Mouse (Mus musculus): ENCODE results near the gene Hacd2.

The Hacd2 gene

GRCm38 (mm10) chr16:35022242-35023137 is at the start of gene Hacd2:
Hacd2 (plus strand) TSS chr16:35022428.
- DNase-seq = peak; percentile 96 to 97

DNA sequence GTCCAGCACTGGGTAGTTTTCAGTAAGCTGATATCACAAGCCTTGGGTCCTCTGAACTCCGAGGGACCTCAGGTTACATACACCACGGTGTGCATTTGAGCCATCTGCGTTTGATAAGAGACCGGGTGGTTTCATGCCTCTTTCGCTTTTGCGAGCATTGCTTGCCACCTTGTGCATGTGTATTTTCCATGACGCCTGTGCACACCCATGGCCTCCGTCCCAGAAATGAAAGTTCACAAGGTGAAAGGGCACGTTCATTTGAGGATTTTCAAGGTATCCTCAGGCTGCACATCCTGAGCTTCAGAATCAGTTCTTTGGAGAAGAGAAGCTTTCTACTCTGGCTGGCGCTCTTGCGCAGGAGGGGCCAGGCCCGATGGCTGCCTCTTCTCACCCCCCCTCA is 49.8 kb upstream of the Hacd2 start:
- no peak for DNase-seq

DNA sequence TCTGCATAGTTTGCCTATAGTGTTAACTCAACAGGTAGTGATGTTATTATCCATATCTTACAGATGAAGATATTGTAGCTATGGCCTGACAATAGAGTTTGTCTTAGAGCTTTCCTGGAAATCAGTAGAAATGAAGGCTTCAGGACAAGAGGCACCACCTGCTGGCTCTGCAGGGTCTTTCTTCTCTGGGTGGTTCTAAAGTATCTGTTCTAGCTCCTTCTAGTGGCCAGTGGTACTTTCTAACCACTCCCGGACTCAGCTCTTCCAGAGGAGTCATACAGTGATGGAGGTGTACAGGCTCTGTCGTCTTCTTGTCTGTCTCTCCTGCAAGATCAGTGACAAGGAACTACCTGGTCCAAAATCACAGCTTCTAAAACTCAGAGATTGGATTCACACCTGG is 46.7 kb upstream of the Hacd2 start:
- DNase-seq = no peak

GRCm38 (mm10) chr16:34976630-34977029 is 45.6 kb upstream of the Hacd2 start:
- DNase-seq = peak in 1 of 2 experiments; percentile 26

DNA sequence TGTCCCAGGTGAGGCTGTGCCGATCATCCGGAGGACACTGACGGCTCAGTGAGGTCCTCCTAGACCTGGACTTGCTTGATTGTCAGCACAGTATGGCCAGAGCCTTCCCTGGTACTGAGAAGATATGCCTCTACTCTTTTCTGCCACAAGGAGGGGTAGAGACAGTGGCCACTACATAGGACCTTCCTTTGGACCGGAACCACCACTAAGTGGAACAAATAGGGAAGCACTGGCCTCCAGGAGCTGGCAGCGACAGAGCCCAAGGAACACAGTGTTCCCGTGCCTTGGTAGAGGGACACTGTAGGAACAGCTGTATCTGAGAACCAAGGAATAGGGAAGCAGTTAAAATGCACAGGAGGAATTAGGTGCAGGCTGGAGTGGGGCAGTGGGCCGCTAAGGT is 44.2 kb upstream of the Hacd2 start:
- no peak for DNase-seq

GRCm38 (mm10) chr16:34981009-34981408 is 41.2 kb upstream of the Hacd2 start:
- DNase-seq = no peak

DNA sequence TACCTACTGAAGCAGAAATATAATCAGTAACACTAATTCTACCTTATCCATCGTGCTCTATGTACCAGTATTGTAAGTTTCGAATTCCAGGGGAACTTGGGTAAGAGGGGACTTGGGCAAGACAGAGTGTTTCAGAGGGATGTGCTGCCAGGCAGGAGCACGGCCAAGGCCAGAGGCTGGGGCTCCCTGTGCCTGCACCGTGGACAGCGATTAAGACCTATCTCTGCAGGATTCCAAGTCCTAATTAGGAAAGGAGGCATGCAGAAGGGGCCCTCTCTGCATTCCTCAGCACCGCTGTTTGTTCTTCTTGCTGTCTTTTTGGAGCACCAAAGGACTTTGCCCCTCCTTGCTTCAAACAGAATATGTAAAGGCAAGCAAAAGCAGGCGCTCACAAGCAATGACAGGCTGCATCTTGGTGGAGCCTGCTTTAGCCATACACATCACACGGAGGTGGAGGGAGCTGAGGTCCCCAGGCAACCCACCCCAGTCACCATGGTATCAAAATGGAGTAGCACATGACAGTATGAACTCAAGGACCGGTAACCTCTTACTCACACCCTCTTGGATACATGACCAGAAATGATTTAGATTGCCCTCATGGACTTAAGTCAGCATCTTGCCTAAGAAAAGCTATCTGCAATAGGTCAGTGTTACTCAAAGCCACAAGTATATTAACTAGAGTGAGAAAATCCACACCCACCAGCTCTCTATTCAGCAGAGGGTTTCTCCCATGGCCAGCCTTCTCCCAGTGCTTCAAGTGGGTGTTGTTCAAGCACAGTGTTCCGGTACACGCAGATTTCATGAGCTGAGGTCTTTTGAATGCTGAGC is 37.8 kb upstream of the Hacd2 start:
- DNase-seq = no peak

GRCm38 (mm10) chr16:34985031-34985346 is 37.2 kb upstream of the Hacd2 start:
- no peak for DNase-seq

GRCm38 (mm10) chr16:34986211-34986825 is 35.9 kb upstream of the Hacd2 start:
- no peak for DNase-seq

- no peak for DNase-seq
Observed at GRCm38 (mm10) chr16:34991365-34991764, 30.9 kb upstream of the Hacd2 start.

- no peak for DNase-seq
Observed at GRCm38 (mm10) chr16:34992854-34993253, 29.4 kb upstream of the Hacd2 start.

- DNase-seq = no peak
Observed at GRCm38 (mm10) chr16:34993694-34994330, 28.4 kb upstream of the Hacd2 start.

GRCm38 (mm10) chr16:34994641-34995141 is 27.5 kb upstream of the Hacd2 start:
- DNase-seq = no peak

GRCm38 (mm10) chr16:34996133-34996532 is 26.1 kb upstream of the Hacd2 start:
- DNase-seq = peak; percentile 46 to 76

DNA sequence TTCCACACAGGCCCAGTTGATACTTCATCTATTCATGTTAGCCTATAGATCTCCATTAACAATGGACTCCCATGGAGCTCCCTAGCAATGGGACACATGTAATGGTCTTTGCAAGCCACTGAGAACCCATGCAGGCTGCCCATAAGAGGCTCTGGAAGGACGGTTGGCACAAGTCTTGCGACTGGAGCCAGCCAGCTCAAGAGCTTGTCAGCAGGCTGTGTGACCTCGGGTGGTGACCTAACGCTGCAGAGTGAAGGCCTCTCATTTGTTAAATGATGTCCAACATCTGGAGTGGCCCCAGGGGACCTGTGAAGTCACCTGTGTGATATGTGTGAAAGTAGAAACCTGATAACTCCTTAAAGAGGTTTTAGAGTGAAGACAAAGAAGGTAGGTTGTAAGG is 25.2 kb upstream of the Hacd2 start:
- no peak for DNase-seq

DNA sequence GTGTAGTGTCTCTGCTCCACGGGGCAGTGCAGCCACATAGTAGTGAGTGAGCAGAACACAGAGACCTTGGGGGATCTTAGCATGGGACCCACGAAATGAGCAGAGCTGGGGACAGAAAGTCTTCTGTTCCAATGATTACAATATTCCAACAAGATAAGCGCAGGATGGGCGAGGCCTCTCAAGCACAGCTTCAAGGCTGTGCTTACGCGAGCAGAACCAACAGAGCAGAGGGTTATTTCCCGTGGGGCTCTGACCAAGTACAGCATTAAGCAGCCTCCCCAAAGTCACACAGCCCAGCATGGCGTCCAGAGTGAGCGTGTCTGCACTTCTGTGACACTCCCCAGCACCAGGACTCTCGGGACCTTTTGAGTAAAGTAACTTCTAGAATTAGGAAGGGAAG is 24.7 kb upstream of the Hacd2 start:
- no peak for DNase-seq

- DNase-seq = no peak
Observed at GRCm38 (mm10) chr16:34999016-34999415, 23.2 kb upstream of the Hacd2 start.

- no peak for DNase-seq
Observed at GRCm38 (mm10) chr16:34999986-35000385, 22.2 kb upstream of the Hacd2 start.

- no peak for DNase-seq
Observed at GRCm38 (mm10) chr16:35000923-35001560, 21.2 kb upstream of the Hacd2 start.

DNA sequence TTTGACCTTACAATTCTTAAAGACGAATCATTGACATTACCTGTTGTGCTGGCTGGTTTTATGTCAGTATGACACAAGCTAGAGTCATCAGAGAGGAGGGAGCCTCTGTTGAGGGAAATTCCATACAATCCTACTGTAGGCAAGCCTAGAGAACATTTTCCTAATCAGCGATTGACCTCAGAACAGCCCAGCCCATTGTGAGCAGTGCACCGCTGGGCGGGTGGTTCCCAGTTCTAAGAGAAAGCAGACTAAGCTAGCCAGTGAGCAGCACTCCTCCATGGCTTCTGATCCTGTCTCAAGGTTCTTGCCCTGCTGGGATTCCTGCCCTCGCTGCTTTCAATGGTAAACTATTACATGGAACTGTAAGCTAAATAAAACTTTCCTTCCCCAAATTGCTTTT is 17.9 kb upstream of the Hacd2 start:
- DNase-seq = no peak

DNA sequence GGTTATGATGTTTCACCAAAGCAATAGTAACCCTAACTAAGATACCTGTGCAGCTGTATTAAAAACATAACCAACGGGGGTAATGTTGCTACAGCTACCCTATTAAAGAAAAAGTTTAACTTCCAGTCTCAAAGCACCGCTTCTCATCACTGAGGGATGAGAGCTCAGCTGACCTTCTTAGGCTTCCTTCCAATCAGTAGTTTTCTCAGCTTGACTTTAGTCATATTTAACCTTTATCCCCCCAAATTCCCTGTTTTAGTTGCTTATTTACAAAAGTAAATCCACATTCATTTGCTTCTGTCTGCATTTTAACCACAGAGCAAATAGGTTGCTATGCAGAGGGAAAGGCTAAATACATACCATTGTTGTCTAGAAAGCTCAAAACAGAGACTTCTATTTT is 17.5 kb upstream of the Hacd2 start:
- DNase-seq = no peak

DNA sequence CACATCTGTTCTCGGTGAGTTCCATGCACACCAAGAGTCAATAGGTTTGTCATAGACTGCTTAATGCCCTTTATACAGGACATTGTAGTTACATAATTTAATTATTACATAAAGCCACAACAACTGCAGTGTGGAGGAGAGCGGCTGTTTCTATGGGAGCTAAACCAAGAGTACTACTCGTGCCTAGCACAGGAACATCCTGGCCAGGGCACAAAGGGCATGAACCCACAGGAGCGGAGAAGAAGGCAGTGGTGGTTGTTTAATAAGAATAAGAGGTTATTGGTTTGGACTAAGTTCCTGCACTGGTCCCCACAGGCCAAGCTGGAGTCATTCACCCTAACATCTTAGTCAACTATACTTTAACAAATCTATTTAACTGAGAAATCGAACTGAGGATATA is 16.0 kb upstream of the Hacd2 start:
- DNase-seq = no peak
